Mouse (Mus musculus) adipocyte (in vitro differentiated cells): ENCODE data around the gene Camk2b.
A peak's percentile ranks its signal among the peaks of the same experiment; 100 is the strongest.
"Not testable (repeated sequence)": the region's sequence is repeated elsewhere in the genome, so short reads cannot be mapped to it uniquely, and the experiment has no call there.

Experiments
- DNase-seq: peaks from one replicate; pipeline ENCODE4 v3.0.0-alpha.2; 2016; ENCODE audit warnings: low spot score

Gene Camk2b

DNA sequence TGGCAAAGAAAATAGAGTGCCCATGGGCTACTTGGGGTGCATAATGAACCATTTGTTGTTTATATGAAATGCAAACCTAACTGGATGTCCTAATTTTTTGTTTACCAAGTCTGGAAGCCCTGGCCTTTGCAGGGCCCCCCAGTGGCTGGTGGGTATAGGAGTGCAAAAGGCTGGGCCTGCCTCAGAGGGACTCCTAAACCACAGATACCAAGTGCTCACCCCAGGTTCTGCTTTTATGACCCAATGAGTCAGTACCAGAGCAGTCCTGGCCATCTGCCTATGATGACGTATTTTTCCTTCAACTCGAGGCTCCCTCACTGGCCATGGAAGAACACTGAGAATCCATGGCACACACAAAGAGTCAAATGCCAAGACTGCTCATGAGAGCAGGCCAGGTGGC lies 121.1 kb downstream of the Camk2b start:
- peak; percentile 65 for DNase-seq

GRCm38 (mm10) chr11:5942966-5943365 lies 123.2 kb downstream of the Camk2b start:
- no peak for DNase-seq

GRCm38 (mm10) chr11:5934531-5934930 lies 131.6 kb downstream of the Camk2b start:
- not testable (repeated sequence) for DNase-seq

DNA sequence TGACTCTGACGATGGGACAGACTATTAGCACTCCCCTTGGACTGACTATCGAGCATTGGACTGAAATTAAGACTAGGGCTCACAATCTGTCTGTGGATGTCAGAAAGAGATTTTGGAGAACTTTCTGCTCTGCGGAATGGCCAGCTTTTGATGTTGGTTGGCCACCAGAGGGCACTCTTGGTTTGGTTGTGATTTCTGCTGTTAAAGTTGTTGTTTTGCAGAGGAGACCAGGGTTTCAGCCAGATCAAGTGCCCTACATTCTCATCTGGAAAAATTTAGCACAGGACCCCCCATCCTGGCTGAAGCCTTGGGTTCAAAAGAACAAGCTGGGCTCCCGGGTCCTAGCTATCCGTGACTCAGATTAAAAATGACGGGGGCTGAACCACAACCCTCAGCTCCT lies 134.2 kb downstream of the Camk2b start:
- DNase-seq, result not testable (repeated sequence)

DNA sequence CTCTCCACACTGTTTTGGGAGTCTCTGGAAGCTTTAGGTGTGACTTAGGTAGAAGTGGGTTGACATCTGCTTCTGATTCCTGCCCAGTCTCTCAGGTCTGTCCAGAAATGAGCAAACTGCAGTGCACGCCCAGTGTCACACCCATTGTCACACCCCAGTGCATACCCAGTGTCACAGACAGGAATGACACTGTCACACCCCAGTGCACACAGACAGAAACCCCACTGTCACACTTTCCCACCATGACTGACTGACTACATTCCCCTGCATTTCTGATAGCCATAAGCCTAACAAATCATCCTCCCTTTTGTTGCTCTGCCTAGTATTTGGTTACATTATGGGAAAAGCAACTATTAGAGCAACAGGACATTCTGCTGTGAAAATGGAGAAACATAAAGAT lies 135.6 kb downstream of the Camk2b start:
- DNase-seq, result no peak

DNA sequence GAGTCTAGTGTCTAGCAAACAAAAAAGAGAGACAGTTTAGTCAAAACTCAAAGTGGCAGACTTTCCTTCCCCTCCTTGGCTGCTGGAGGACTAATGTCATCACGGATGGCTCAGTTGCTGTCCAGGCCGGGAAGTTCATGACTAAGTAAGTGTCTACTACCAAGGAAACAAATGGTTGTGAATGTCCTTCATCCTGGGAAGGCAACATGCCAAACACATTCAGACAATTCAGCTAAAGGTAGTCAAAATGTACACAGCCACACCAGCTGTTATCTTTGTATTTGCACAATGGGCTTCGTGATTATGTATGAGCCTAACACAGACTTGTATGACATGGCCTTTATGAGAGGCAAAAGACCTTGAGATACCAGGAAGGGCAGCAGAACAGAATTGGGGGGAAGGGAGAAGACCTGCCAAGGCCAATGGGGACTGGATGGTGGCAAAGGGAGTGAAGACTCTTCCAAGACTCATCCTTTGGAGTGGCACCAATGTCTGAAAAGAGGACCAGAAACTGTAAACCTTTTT lies 139.4 kb downstream of the Camk2b start:
- no peak for DNase-seq

DNA sequence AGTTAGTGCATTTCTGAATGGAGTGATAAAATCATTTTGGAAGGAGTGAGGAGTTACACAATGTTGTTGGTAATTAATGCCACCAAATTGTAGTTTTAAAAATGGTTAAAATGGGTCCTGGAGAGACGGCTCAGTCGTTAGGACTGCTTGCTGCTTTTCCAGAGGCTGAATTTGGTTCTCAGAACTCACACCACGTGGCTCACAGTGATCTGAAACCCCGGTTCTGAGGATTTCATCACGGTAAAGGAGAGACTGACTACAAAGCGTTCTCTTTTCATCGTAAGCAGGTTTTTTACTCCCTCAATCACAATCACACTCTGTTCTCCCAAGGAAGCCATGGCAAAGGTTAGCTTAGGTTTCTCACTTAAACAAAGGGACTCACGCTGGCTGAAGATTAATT lies 141.5 kb downstream of the Camk2b start:
- no peak for DNase-seq

GRCm38 (mm10) chr11:5920323-5920960 lies 145.7 kb downstream of the Camk2b start:
- no peak for DNase-seq
